25 mouse cellular contexts compared by ENCODE assay signal in genomic region chr7:58709306-58709705, GRCm38 (mm10). TPM values are rescaled to one million over a fixed set of nuclear protein-coding genes. Genes with fewer than 3 reads are reported as not detected.
DNase-seq lines count a peak whose midpoint lies in the region; ATAC-seq lines count a peak whose summit lies in the region.
"Had no signal": no experiment of that assay in that cellular context is flagged by ENCODE, and none has a peak within 500 bp of the region (broad histone marks: within the 10 kb centered on the region; RNA-seq: fewer than 3 reads in every experiment).

No protein-coding gene starts in this region.

- no peaks in the 10 kb centered on the region for H3K9me3 ChIP-seq in embryonic facial prominence, embryonic 14.5 days (ENCODE audit: control insufficient read depth, low read length)
- no peaks in the 10 kb centered on the region for H3K9me3 ChIP-seq in embryonic facial prominence, embryonic 10.5 days
- no peaks in the 10 kb centered on the region for H3K9me3 ChIP-seq in heart, embryonic 12.5 days (replicated peaks)
- H3K9me3 ChIP-seq in forebrain, embryonic 12.5 days, result no peaks in the 10 kb centered on the region
- H3K9me3 ChIP-seq: embryonic facial prominence, embryonic 12.5 days; forebrain, embryonic 10.5 days; forebrain, embryonic 15.5 days; heart, embryonic 10.5 days; heart, embryonic 15.5 days; intestine, embryonic 15.5 days; kidney, embryonic 15.5 days had no signal

- DNase-seq in embryonic facial prominence, embryonic 14.5 days (ENCODE audit: low spot score), result peak; percentile 57
- DNase-seq in embryonic facial prominence, embryonic 10.5 days (ENCODE audit: low spot score), result no peak
- DNase-seq in heart, adult 11 months, result peak; percentile 66
- DNase-seq: adrenal gland, adult 2 months; adrenal gland, postnatal 36 days; cerebellum, adult 11 months; cerebellum, adult 8-10 months; cerebellum, postnatal 14 days; embryo, embryonic 11 days; heart, adult 18-20 months; heart, postnatal 14 days; kidney, adult 18-20 months had no signal

- peak; percentile 41; the same call in 1 of the 2 replicates for ATAC-seq in embryonic facial prominence, embryonic 14.5 days (ENCODE audit: low read depth)
- ATAC-seq in heart, embryonic 12.5 days (ENCODE audit: insufficient number of reproducible peaks, low FRiP score), result no peak
- ATAC-seq in granulocyte monocyte progenitor cell, adult 5-6 weeks (replicated peaks; ENCODE audit: poor library complexity, severe bottlenecking), result peak; percentile 47; the same call in 1 of the 2 replicates
- ATAC-seq in cerebellum, adult (ENCODE audit: insufficient number of reproducible peaks, low FRiP score, low TSS enrichment), result no peak
- no peak for ATAC-seq in forebrain, embryonic 12.5 days (ENCODE audit: low FRiP score)
- ATAC-seq: forebrain, embryonic 15.5 days; intestine, embryonic 15.5 days had no signal

- no peak overlapping the region for H3K4me3 ChIP-seq in embryonic facial prominence, embryonic 14.5 days (ENCODE audit: low read depth, low read length)
- H3K4me3 ChIP-seq in embryonic facial prominence, embryonic 10.5 days, result no peak overlapping the region
- H3K4me3 ChIP-seq in heart, embryonic 12.5 days, result no peak overlapping the region
- H3K4me3 ChIP-seq in forebrain, embryonic 12.5 days (replicated peaks), result no peak overlapping the region
- H3K4me3 ChIP-seq: embryonic facial prominence, embryonic 12.5 days; forebrain, embryonic 10.5 days; forebrain, embryonic 15.5 days; heart, embryonic 10.5 days; heart, embryonic 15.5 days; intestine, embryonic 15.5 days; kidney, embryonic 15.5 days had no signal

- H3K36me3 ChIP-seq in embryonic facial prominence, embryonic 14.5 days (ENCODE audit: control insufficient read depth, insufficient read depth, low read length), result no peaks in the 10 kb centered on the region
- H3K36me3 ChIP-seq in embryonic facial prominence, embryonic 10.5 days (replicated peaks), result no peaks in the 10 kb centered on the region
- no peaks in the 10 kb centered on the region for H3K36me3 ChIP-seq in heart, embryonic 12.5 days
- no peaks in the 10 kb centered on the region for H3K36me3 ChIP-seq in forebrain, embryonic 12.5 days (replicated peaks)
- H3K36me3 ChIP-seq: embryonic facial prominence, embryonic 12.5 days; forebrain, embryonic 10.5 days; forebrain, embryonic 15.5 days; heart, embryonic 10.5 days; heart, embryonic 15.5 days; intestine, embryonic 15.5 days; kidney, embryonic 15.5 days had no signal

- no peaks in the 10 kb centered on the region for H3K27me3 ChIP-seq in embryonic facial prominence, embryonic 14.5 days (replicated peaks; ENCODE audit: control insufficient read depth, insufficient read depth, low read length)
- no peaks in the 10 kb centered on the region for H3K27me3 ChIP-seq in embryonic facial prominence, embryonic 10.5 days (replicated peaks; ENCODE audit: low read depth, poor library complexity, severe bottlenecking)
- no peaks in the 10 kb centered on the region for H3K27me3 ChIP-seq in heart, embryonic 12.5 days (replicated peaks)
- H3K27me3 ChIP-seq in forebrain, embryonic 12.5 days, result no peaks in the 10 kb centered on the region
- H3K27me3 ChIP-seq: CH12.LX; embryonic facial prominence, embryonic 12.5 days; forebrain, embryonic 15.5 days; heart, embryonic 15.5 days; intestine, embryonic 15.5 days; kidney, embryonic 15.5 days had no signal

- WGBS in embryonic facial prominence, embryonic 14.5 days, result 60% methylated on average over 3 of the region's 3 CpGs
- WGBS in embryonic facial prominence, embryonic 10.5 days, result 81% methylated on average over 3 of the region's 3 CpGs
- 76% methylated on average over 3 of the region's 3 CpGs for WGBS in heart, embryonic 12.5 days
- 84% methylated on average over 3 of the region's 3 CpGs for WGBS in forebrain, embryonic 12.5 days

- no peaks in the 10 kb centered on the region for H3K4me1 ChIP-seq in embryonic facial prominence, embryonic 14.5 days (ENCODE audit: control insufficient read depth, insufficient read depth, low read length)
- no peaks in the 10 kb centered on the region for H3K4me1 ChIP-seq in embryonic facial prominence, embryonic 10.5 days
- H3K4me1 ChIP-seq in heart, embryonic 12.5 days (replicated peaks), result no peaks in the 10 kb centered on the region
- no peaks in the 10 kb centered on the region for H3K4me1 ChIP-seq in forebrain, embryonic 12.5 days
- H3K4me1 ChIP-seq: embryonic facial prominence, embryonic 12.5 days; forebrain, embryonic 10.5 days; forebrain, embryonic 15.5 days; heart, embryonic 10.5 days; heart, embryonic 15.5 days; intestine, embryonic 15.5 days; kidney, embryonic 15.5 days had no signal

- no peak overlapping the region for H3K27ac ChIP-seq in embryonic facial prominence, embryonic 14.5 days (replicated peaks; ENCODE audit: low read depth, low read length)
- no peak overlapping the region for H3K27ac ChIP-seq in embryonic facial prominence, embryonic 10.5 days (replicated peaks)
- no peak overlapping the region for H3K27ac ChIP-seq in heart, embryonic 12.5 days (ENCODE audit: poor library complexity, severe bottlenecking)
- no peak overlapping the region for H3K27ac ChIP-seq in forebrain, embryonic 12.5 days
- H3K27ac ChIP-seq: embryonic facial prominence, embryonic 12.5 days; forebrain, embryonic 10.5 days; forebrain, embryonic 15.5 days; heart, embryonic 10.5 days; heart, embryonic 15.5 days; hindbrain, embryonic 14.5 days; intestine, embryonic 15.5 days; kidney, embryonic 15.5 days had no signal

- no peak overlapping the region for H3K4me2 ChIP-seq in embryonic facial prominence, embryonic 14.5 days (ENCODE audit: low read depth, low read length)
- no peak overlapping the region for H3K4me2 ChIP-seq in heart, embryonic 12.5 days
- H3K4me2 ChIP-seq in forebrain, embryonic 12.5 days, result no peak overlapping the region
- H3K4me2 ChIP-seq: embryonic facial prominence, embryonic 12.5 days; forebrain, embryonic 15.5 days; heart, embryonic 15.5 days; hindbrain, embryonic 14.5 days; intestine, embryonic 15.5 days; kidney, embryonic 15.5 days had no signal

- no peak overlapping the region for H3K9ac ChIP-seq in embryonic facial prominence, embryonic 14.5 days (ENCODE audit: low read depth, low read length)
- H3K9ac ChIP-seq in heart, embryonic 12.5 days, result no peak overlapping the region
- H3K9ac ChIP-seq in forebrain, embryonic 12.5 days, result no peak overlapping the region
- H3K9ac ChIP-seq: embryonic facial prominence, embryonic 12.5 days; forebrain, embryonic 15.5 days; heart, embryonic 15.5 days; hindbrain, embryonic 14.5 days; intestine, embryonic 15.5 days; kidney, embryonic 15.5 days had no signal

RNA-seq across cellular contexts. Expression of gene Atp10a, which starts 53.3 kb away (rescaled TPM):
- polyA plus RNA-seq in embryonic facial prominence, embryonic 14.5 days (2014; fragmentation: Nextera tagmentation; extraction: Ambion mirVana), result 3.2 and 5.0 TPM in 2 replicates
- polyA plus RNA-seq in embryonic facial prominence, embryonic 10.5 days (2016; fragmentation: Nextera tagmentation; extraction: Ambion mirVana), result 2.2 and 2.8 TPM in 2 replicates
- polyA plus RNA-seq in heart, embryonic 12.5 days (2016; fragmentation: Nextera tagmentation; extraction: Ambion mirVana), result 2.2 and 2.5 TPM in 2 replicates
- total RNA-seq in granulocyte monocyte progenitor cell, adult 5-6 weeks (2014; fragmentation: Nextera tagmentation), result 19.2 and 19.5 TPM in 2 replicates
- total RNA-seq in granulocyte monocyte progenitor cell, adult 5-6 weeks (2017), result 20.3 and 25.8 TPM in 2 replicates
- polyA plus RNA-seq in forebrain, embryonic 12.5 days (2016; fragmentation: Nextera tagmentation; extraction: Ambion mirVana), result 3.6 and 4.0 TPM in 2 replicates
- total RNA-seq: CH12.LX had no signal

Comparison
In these comparisons a context has a peak if more than half of its experiments do, and no peak if none do; other contexts are left out.
1. ATAC-seq: peak in embryonic facial prominence, embryonic 14.5 days (single experiment) and granulocyte monocyte progenitor cell, adult 5-6 weeks (single experiment); none in heart, embryonic 12.5 days (single experiment), cerebellum, adult (single experiment) and forebrain, embryonic 12.5 days (single experiment).